Mouse (Mus musculus): ENCODE measurements around the gene Ints3.

GRCm38 (mm10) chr3:90395629-90396028 lies 37.8 kb downstream of the Ints3 start:
- TF ChIP-seq CTCF (conservative IDR thresholded peaks at IDR 0.05; ENCODE audit: low read length) (no peak), POU5F1 (IDR thresholded peaks at IDR 0.05; ENCODE audit: borderline replicate concordance, low read length) (no peak)

Data from E14TG2a.4 (cell line).